Mouse (Mus musculus) gastrocnemius, adult 18-20 months (tissue): ENCODE results near the gene Rps6ka1. TPM values are rescaled to one million over a fixed set of nuclear protein-coding genes. Genes with fewer than 3 reads are reported as not detected.
"Not testable (repeated sequence)": the region's sequence is repeated elsewhere in the genome, so short reads cannot be mapped to it uniquely, and the experiment has no call there.

Experiments used
- DNase-seq: peaks from one replicate; pipeline ENCODE4 v3.0.0; 2021; ENCODE audit warnings: low spot score
- long read RNA-seq, 2 experiments: library from polyadenylated mRNA; stranded (forward); transcript quantifications; one replicate each; pipeline ENCODE4 v2.0.0; 2021
- total RNA-seq, 2 experiments: library from RNA; stranded (reverse); gene quantifications; 2 replicates each; pipeline ENCODE4 v1.2.3; 2021

Rps6ka1 gene
- 1 to 10 TPM; 4.8 to 5.0 TPM for total RNA-seq
- long read RNA-seq, experiment 1, transcript Rps6ka1-202 (22 exons, 3,135 nt), result major isoform, 7 of 13 reads
- long read RNA-seq, experiment 1, partial matches to known transcripts, result 1 of 13 reads
- long read RNA-seq, experiment 1, other reads (novel, unspliced or antisense), result 3 of 13 reads
- long read RNA-seq, experiment 2, partial matches to known transcripts, result 1 of 7 reads
- long read RNA-seq, experiment 2, other reads (novel, unspliced or antisense), result 1 of 7 reads

- peak; percentile 27 for DNase-seq
Observed at GRCm38 (mm10) chr4:133887672-133888453, at the start of gene Rps6ka1. Gene Rps6ka1 (minus strand): TSS chr4:133887797.

GRCm38 (mm10) chr4:133931785-133932184 is 44.2 kb upstream of the Rps6ka1 start:
- DNase-seq, result no peak

GRCm38 (mm10) chr4:133931349-133931748 is 43.8 kb upstream of the Rps6ka1 start:
- no peak for DNase-seq

- DNase-seq, result no peak
Observed at GRCm38 (mm10) chr4:133929278-133929670, 41.7 kb upstream of the Rps6ka1 start.

GRCm38 (mm10) chr4:133928576-133929277 is 41.1 kb upstream of the Rps6ka1 start:
- no peak for DNase-seq

GRCm38 (mm10) chr4:133925204-133925603 is 37.6 kb upstream of the Rps6ka1 start:
- no peak for DNase-seq

GRCm38 (mm10) chr4:133923743-133924142 is 36.1 kb upstream of the Rps6ka1 start:
- no peak for DNase-seq

- DNase-seq, result peak; percentile 60
Observed at GRCm38 (mm10) chr4:133918093-133918825, 30.7 kb upstream of the Rps6ka1 start.

- no peak for DNase-seq
Observed at GRCm38 (mm10) chr4:133911983-133912382, 24.4 kb upstream of the Rps6ka1 start.

- DNase-seq, result peak; percentile 93
Observed at GRCm38 (mm10) chr4:133910236-133911211, 22.9 kb upstream of the Rps6ka1 start.

GRCm38 (mm10) chr4:133908051-133908450 is 20.5 kb upstream of the Rps6ka1 start:
- DNase-seq, result no peak

GRCm38 (mm10) chr4:133907086-133907485 is 19.5 kb upstream of the Rps6ka1 start:
- no peak for DNase-seq

GRCm38 (mm10) chr4:133906336-133906735 is 18.7 kb upstream of the Rps6ka1 start:
- DNase-seq, result not testable (repeated sequence)

GRCm38 (mm10) chr4:133905167-133905566 is 17.6 kb upstream of the Rps6ka1 start:
- no peak for DNase-seq

GRCm38 (mm10) chr4:133904326-133904725 is 16.7 kb upstream of the Rps6ka1 start:
- DNase-seq, result no peak

GRCm38 (mm10) chr4:133903372-133903771 is 15.8 kb upstream of the Rps6ka1 start:
- no peak for DNase-seq

GRCm38 (mm10) chr4:133902510-133902909 is 14.9 kb upstream of the Rps6ka1 start:
- no peak for DNase-seq

GRCm38 (mm10) chr4:133900887-133901286 is 13.3 kb upstream of the Rps6ka1 start:
- DNase-seq, result no peak

GRCm38 (mm10) chr4:133900352-133900751 is 12.8 kb upstream of the Rps6ka1 start:
- DNase-seq, result no peak

GRCm38 (mm10) chr4:133899241-133899800 is 11.7 kb upstream of the Rps6ka1 start:
- DNase-seq, result no peak
